Mouse (Mus musculus) CD4-positive, CD25-positive, alpha-beta regulatory T cell, adult 2 months (primary cell): Measurements from ENCODE around the gene Cib2.

Source experiments
- DNase-seq: peaks from one replicate; pipeline ENCODE4 v3.0.0-alpha.2; 2012; ENCODE audit warnings: low read depth, low spot score

Cib2 gene

DNA sequence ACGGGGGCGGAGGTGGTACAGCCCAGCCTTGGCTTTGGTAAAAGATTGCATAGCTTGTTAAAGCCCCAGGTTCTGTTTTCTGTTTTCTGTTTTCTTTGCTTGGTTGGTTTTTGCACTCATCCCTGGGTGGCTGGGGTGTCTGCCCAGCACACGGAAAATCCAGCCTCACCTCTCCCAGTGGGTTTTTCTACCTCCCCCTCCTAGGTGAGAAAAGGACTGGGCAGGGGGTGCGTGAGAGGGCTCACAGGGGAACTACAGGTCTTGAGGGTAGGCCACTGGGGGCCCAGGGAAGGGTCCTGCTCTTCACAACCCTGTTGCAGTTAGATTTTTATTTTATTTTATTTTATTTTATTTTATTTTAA lies 15.1 kb downstream of the Cib2 start:
- DNase-seq = no peak

DNA sequence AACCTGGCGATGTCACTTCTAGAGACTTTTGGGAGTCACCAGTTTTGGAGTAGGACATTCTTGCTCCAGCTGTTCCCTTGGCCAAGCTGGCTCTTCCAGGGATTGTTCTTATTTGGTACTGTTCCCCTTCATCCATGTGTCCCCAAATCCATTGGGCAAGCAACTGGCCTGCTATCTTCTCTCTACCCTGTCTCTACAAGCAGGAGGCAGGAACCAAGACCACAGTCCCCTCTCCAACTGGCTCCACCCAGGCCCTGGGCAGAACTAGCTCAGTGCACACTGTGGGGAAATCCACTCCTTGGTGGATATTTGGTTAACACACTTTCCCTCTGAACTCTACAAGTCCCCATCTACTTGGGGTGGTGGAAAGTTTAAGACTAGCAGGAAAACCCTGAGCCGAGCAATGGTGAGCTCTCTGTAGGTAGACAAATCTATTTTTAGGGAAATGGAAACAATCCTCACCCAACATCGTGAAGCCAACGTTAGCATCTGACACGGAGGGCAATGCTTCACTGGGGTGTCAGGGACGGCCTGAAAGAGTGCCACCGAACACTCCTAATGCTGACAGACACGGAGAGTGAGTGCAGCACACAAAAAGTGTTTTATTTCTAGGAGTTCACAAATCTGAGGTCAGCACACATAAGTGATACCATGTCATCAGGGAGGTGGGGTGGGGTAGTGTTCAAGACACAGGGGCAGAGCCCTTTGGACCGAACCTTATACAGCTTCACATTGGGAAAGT lies 15.6 kb downstream of the Cib2 start:
- no peak for DNase-seq

DNA sequence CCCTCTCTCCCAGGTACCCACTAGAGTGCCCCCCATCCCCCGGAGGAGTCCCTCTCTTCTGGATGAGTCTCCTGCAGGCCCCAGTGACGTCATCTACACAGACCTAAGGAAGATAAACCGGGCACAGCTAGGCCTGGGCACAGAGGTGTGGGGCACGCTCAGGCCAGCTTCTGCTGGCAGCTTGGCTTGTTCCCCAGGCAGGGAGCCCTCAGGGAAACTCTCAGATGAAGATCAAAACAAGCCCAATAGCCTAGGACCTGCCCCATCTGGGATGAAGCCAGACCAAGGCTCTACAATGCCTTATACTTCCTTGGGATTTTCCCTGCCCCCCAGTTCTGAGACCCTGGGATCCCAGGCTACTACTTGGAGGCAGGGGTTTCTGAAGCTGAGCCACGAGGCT lies 19.2 kb downstream of the Cib2 start:
- no peak for DNase-seq

GRCm38 (mm10) chr9:54538684-54539083 lies 21.3 kb downstream of the Cib2 start, which contains the start of gene Sh2d7:
Gene Sh2d7, plus strand, starts transcription at chr9:54538984.
- no peak for DNase-seq

- no peak for DNase-seq
Measured at GRCm38 (mm10) chr9:54538244-54538643, 21.8 kb downstream of the Cib2 start.

DNA sequence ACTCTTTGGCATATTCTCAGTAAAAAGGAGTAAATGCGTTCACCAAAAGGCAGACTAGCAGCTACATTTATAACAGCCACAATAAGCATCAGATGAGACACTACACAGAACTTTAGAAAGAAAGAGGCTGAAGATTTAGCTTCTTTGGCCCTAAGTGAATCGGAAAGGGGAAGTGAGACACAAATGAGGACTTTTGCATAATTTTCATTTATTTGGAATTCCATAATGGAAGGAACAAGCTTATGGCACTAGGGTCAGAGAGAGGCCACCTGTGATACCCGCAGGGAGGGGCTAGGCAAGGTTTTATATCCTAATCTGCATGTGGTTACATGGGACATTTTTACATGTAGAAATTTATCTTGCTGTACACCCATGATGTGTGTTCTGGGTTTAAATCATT lies 22.5 kb downstream of the Cib2 start:
- DNase-seq = no peak

- no peak for DNase-seq
Measured at GRCm38 (mm10) chr9:54537030-54537429, 23.0 kb downstream of the Cib2 start.

GRCm38 (mm10) chr9:54536236-54536635 lies 23.8 kb downstream of the Cib2 start:
- DNase-seq = no peak

- no peak for DNase-seq
Measured at GRCm38 (mm10) chr9:54533975-54534374, 26.0 kb downstream of the Cib2 start.

- DNase-seq = no peak
Measured at GRCm38 (mm10) chr9:54532926-54533325, 27.1 kb downstream of the Cib2 start.

DNA sequence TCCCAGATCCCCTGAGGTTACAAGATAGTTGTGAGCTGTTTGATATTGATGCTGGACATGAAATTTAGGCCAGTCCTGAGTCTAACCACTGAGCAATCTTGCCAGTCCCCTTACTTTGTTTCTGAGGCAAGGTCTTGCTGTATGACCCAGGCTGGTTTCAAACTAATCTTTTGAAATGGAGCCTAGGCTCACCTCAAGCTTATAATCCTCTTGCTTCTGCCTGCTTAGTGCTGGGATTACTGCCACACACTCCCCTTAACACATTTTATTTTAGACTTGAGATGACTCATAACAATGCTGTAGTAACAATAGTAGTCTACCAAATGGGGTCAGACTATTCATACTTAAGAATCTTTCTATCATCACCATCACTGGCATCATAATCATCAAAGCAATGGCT lies 28.6 kb downstream of the Cib2 start:
- DNase-seq = no peak

DNA sequence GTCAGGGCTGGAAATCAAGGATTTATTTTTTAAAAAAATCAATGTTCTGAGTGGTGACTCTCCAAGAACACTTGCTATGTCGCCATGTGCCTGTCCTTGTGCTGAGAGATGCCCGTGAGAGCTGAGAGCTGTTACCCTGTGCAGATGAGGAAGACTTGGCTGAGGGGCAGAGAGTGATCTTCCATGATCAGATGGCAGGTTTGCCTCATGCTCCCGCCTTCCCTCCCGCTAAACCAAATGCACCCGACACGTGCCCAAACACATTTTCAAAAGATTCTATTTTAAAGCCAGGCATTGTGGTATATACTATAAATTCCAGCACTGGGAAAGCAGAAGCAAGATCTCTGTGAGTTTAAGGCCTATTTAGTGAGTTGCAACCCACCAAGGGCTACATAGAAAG lies 29.2 kb downstream of the Cib2 start:
- no peak for DNase-seq

GRCm38 (mm10) chr9:54529950-54530349 lies 30.1 kb downstream of the Cib2 start:
- DNase-seq = no peak

GRCm38 (mm10) chr9:54527694-54528093 lies 32.3 kb downstream of the Cib2 start:
- DNase-seq = no peak

DNA sequence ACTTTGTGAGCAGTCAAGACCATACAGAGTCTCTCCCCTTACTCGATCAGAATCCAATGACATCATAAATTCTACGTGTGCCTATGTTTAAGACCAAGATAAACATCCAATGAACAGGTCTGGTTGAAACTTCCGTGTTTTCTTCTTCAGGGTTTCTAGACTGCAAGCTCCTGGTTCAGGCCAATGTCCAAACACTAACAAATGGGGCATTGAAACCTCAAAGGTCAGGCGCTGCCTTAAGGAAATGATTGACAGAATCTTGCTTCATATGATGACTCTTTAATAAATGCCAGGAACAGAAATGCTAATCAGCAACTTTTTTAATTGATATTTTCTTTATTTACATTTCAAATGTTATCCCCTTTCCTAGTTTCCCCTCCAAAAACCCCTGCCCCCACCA lies 39.7 kb downstream of the Cib2 start:
- DNase-seq = no peak

DNA sequence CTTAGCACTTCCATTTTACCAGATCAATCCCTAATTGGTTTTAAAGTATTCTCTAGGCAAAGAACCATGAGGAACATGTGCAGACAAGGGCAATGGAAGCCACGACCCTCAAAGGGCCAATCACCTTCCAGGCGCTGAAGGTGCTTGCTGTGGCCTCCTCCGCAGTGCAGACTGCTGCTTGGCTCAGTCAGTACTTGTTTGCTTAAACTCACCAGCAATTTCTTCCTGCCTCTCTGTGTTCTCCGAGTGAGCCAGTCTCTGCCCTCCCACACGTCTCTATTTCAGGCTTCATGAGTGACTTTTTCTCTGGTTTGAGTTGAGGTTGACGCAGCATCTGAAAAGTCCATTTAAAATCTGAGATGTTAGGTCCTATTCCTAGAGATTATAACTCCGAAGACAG lies 41.1 kb downstream of the Cib2 start:
- DNase-seq = no peak

- DNase-seq = no peak
Measured at GRCm38 (mm10) chr9:54515991-54516390, 44.0 kb downstream of the Cib2 start.

DNA sequence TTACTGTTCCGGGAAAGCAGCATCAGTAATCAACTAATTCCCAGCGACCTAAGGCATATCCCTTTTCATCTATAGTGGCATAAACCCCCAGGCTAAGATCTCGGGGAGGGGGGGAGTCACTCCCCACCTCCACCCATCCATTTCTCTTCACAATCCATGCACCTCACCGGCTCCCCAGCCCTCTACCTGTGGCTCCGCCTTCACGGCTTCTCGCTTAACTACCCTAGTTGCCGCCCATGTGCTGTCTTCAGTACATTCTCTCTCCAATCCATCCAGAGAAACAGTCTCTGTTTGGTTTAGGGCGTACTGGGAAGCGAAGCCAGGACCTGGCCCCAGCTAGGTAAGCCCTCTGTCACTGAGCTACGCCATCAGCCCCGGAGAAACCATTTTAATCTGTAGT lies 57.1 kb downstream of the Cib2 start:
- no peak for DNase-seq

GRCm38 (mm10) chr9:54502111-54502495 lies 57.9 kb downstream of the Cib2 start:
- no peak for DNase-seq

GRCm38 (mm10) chr9:54501453-54502110 lies 58.4 kb downstream of the Cib2 start, which contains the start of gene Dmxl2:
Gene Dmxl2, minus strand, starts transcription at chr9:54501626.
- DNase-seq = peak; percentile 38

DNA sequence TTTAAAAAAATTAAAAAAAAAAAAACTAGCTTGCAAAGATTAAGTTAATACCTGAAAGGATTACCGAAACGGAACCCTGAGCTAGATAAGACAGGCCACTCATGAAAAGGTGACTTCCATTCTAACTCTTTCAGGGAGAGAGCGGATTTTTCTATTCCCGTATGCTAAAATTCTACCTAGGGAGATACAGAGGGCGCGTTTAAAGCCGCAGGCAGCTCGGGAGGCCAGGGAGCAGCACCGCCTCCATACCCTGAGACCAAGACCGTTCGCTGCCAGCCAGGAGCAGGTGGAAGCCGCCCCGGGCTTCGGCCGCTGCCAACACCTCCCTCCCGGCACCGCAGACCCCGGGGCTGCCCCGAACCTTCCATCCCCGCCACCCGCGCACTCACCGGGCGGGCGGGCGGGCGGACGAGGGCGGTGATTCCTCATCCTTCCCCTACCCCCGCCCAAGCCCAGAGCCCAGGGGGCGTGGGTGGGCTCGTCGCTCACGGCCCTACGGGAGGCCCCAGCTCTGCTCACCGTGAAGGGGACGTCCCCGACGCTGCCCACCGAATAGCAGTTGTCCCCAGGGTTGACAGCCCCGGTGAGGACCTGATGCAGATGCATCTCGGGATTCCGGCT lies 59.1 kb downstream of the Cib2 start:
- no peak for DNase-seq

DNA sequence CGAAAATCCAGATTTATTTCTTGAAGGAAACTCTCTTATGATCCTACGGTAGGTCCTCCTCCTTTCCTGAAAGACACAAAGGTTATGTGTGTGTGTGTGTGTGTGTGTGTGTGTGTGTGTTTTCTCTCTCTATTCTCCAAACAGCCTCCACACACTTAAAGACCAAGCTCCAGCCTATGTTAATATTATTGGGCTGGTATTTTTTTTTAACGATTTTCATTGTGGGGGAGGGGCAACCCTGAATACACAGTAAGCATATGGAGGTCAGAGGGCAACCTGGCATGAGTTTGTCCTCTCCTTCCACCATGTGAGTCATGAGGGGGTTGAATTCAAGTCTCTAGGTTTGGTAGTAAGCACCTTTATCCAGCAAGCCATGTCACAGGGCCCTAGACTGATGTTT lies 60.2 kb downstream of the Cib2 start:
- DNase-seq = no peak

DNA sequence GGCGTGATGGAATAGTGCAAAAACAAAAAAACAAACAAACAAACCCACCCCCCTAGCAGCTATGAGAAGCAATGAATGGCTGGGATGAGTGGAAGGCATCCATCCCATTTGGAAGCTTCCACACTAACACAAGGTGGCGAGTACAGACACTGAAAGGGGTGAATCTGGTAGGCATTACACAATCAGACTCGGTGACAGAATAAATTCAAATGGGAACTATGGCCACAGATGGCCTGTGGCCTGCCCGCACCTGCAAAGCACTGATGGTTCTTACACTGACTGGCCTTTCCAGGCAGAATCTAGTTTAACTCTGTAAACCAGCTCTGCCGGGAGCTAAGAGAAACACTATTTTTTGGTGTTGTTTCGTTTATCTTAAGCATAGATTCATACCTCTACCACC lies 60.7 kb downstream of the Cib2 start:
- no peak for DNase-seq
